Mouse (Mus musculus) CD8-positive naive resting alpha-beta T cell, adult 2 months (primary cell): ENCODE measurements at regions not wholly inside any gene's neighbourhood (a gene's known extent, or its start where the extent isn't known, plus 50 kb on each side); places are given as distances from the start of the nearest gene placed in this dataset.

Experiments
- DNase-seq, 2 experiments: peaks; one replicate each; pipeline ENCODE4 v3.0.0; 2022; ENCODE audit warnings: low read depth in 2 of 2, low spot score in 2 of 2

- DNase-seq, result no peak
These were observed 570.8 kb upstream of the Kirrel3 start for GRCm38 (mm10) chr9:33914919-33915318.

- DNase-seq, result no peak
These were observed 570.2 kb upstream of the Kirrel3 start for GRCm38 (mm10) chr9:33915349-33916056.

- no peak for DNase-seq
These were observed 555.4 kb upstream of the Kirrel3 start for GRCm38 (mm10) chr9:33930286-33930685.

GRCm38 (mm10) chr9:33934071-33934470 lies 551.6 kb upstream of the Kirrel3 start:
- DNase-seq, result no peak

GRCm38 (mm10) chr9:33954319-33954718 lies 531.4 kb upstream of the Kirrel3 start:
- no peak for DNase-seq
